Mouse (Mus musculus): ENCODE measurements at regions not wholly inside any gene's neighbourhood (a gene's known extent, or its start where the extent isn't known, plus 50 kb on each side); places are given as distances from the start of the nearest gene placed in this dataset.

- no peaks in the 10 kb centered on the region for H3K79me2 ChIP-seq (replicated peaks; ENCODE audit: control insufficient read depth, extremely low read depth, insufficient read depth, poor library complexity, severe bottlenecking)
- H3K4me2 ChIP-seq (ENCODE audit: insufficient read depth, low read depth, poor library complexity, severe bottlenecking) = no peak overlapping the region
- no peaks in the 10 kb centered on the region for H3K9me3 ChIP-seq (replicated peaks; ENCODE audit: low read length)
- TF ChIP-seq JUN (IDR thresholded peaks at IDR 0.05; ENCODE audit: insufficient read depth, low read depth, low read length) (no peak), MAZ (IDR thresholded peaks at IDR 0.05; ENCODE audit: low read depth, low read length) (no peak), RCOR1 (conservative IDR thresholded peaks at IDR 0.05; ENCODE audit: low read depth, low read length) (no peak), MAX (IDR thresholded peaks at IDR 0.05; ENCODE audit: low read length) (no peak), BHLHE40 (IDR thresholded peaks at IDR 0.05; ENCODE audit: low read depth, low read length) (no peak), ZKSCAN1 (IDR thresholded peaks at IDR 0.05; ENCODE audit: borderline replicate concordance, low read depth, low read length) (no peak)
- H3K4me3 ChIP-seq (replicated peaks in 1 of 3; ENCODE audit: low read depth in 2 of 3, low read length in 2 of 3, poor library complexity in 1 of 3) = no peak overlapping the region
- no peaks in the 10 kb centered on the region for H3K36me3 ChIP-seq (replicated peaks in 1 of 2; ENCODE audit: control insufficient read depth in 1 of 2, insufficient read depth in 1 of 2, low read length in 1 of 2)
- in situ Hi-C loops (cut with MboI; ENCODE audit: low pct_ligation_motif_present, low pct_unique_long_range_greater_than_20kb, low sequenced_read_pairs) (no loop called here), dilution Hi-C loops (cut with MboI; ENCODE audit: extremely low pct_ligation_motif_present, extremely low pct_unique_long_range_greater_than_20kb, low sequenced_read_pairs) (no loop called here)
- H3K27me3 ChIP-seq (replicated peaks) = no peaks in the 10 kb centered on the region
- H3K27ac ChIP-seq (ENCODE audit: insufficient read depth, low read depth) = no peak overlapping the region
- H3K4me1 ChIP-seq (ENCODE audit: control insufficient read depth in 1 of 2, insufficient read depth in 2 of 2) = peaks cover 0 to 15% of the 10 kb centered on the region in 2 experiments; a peak in 1 of 4 replicates
- H3K9ac ChIP-seq (ENCODE audit: insufficient read depth, low read depth) = no peak overlapping the region
- DNase-seq (ENCODE audit: extremely low read depth) = no peak
Observed at GRCm38 (mm10) chr1:143886014-143886413, 108.9 kb downstream of the Uchl5 start.

- Histone ChIP-seq H3K36me3 (replicated peaks in 1 of 2; ENCODE audit: control insufficient read depth in 1 of 2, insufficient read depth in 1 of 2, low read length in 1 of 2) (no peaks in the 10 kb centered on the region), H3K9me3 (replicated peaks; ENCODE audit: low read length) (no peaks in the 10 kb centered on the region), H3K9ac (ENCODE audit: insufficient read depth, low read depth) (no peak overlapping the region), H3K27me3 (replicated peaks) (no peaks in the 10 kb centered on the region), H3K4me2 (ENCODE audit: insufficient read depth, low read depth, poor library complexity, severe bottlenecking) (no peak overlapping the region), H3K4me3 (replicated peaks in 1 of 3; ENCODE audit: low read depth in 2 of 3, low read length in 2 of 3, poor library complexity in 1 of 3) (no peak overlapping the region), H3K4me1 (ENCODE audit: control insufficient read depth in 1 of 2, insufficient read depth in 2 of 2) (no peaks in the 10 kb centered on the region), H3K79me2 (replicated peaks; ENCODE audit: control insufficient read depth, extremely low read depth, insufficient read depth, poor library complexity, severe bottlenecking) (no peaks in the 10 kb centered on the region), H3K27ac (ENCODE audit: insufficient read depth, low read depth) (no peak overlapping the region)
- in situ Hi-C loops (cut with MboI; ENCODE audit: low pct_ligation_motif_present, low pct_unique_long_range_greater_than_20kb, low sequenced_read_pairs) (no loop called here), dilution Hi-C loops (cut with MboI; ENCODE audit: extremely low pct_ligation_motif_present, extremely low pct_unique_long_range_greater_than_20kb, low sequenced_read_pairs) (no loop called here)
- DNase-seq (ENCODE audit: extremely low read depth) = no peak
- TF ChIP-seq ELF1 (IDR thresholded peaks at IDR 0.05; ENCODE audit: low read depth, low read length) (no peak), USF2 (conservative IDR thresholded peaks at IDR 0.05; ENCODE audit: low read depth, low read length) (no peak), POLR2A (IDR thresholded peaks at IDR 0.05; ENCODE audit: low read depth, low read length) (no peak), UBTF (IDR thresholded peaks at IDR 0.05; ENCODE audit: low read depth, low read length) (no peak), GABPA (IDR thresholded peaks at IDR 0.05; ENCODE audit: insufficient replicate concordance, low read depth, low read length) (no peak), ZMIZ1 (IDR thresholded peaks at IDR 0.05; ENCODE audit: low read depth, low read length) (no peak), SMC3 (IDR thresholded peaks at IDR 0.05; ENCODE audit: low read depth, low read length) (no peak), ZKSCAN1 (IDR thresholded peaks at IDR 0.05; ENCODE audit: borderline replicate concordance, low read depth, low read length) (no peak), MEF2A (IDR thresholded peaks at IDR 0.05; ENCODE audit: borderline replicate concordance, low read depth, low read length) (no peak), MAX (IDR thresholded peaks at IDR 0.05; ENCODE audit: low read length) (no peak), JUN (IDR thresholded peaks at IDR 0.05; ENCODE audit: insufficient read depth, low read depth, low read length) (no peak), HCFC1 (IDR thresholded peaks at IDR 0.05; ENCODE audit: low read depth, low read length) (no peak), BHLHE40 (IDR thresholded peaks at IDR 0.05; ENCODE audit: low read depth, low read length) (no peak), KAT2A (IDR thresholded peaks at IDR 0.05; ENCODE audit: insufficient replicate concordance, low read length) (no peak), JUND (conservative IDR thresholded peaks at IDR 0.05; ENCODE audit: low read depth, low read length) (no peak), RCOR1 (conservative IDR thresholded peaks at IDR 0.05; ENCODE audit: low read depth, low read length) (no peak), TBP (conservative IDR thresholded peaks at IDR 0.05; ENCODE audit: low read depth, low read length) (no peak), MAFK (IDR thresholded peaks at IDR 0.05; ENCODE audit: insufficient replicate concordance, low read length) (no peak)
Observed at GRCm38 (mm10) chr1:143881192-143881591, 104.1 kb downstream of the Uchl5 start.

Measured in CH12.LX (cell line).